Mouse (Mus musculus) ovary, postnatal 14 days (tissue): Measurements from ENCODE around the gene S100a16.

ENCODE experiments used
- DNase-seq: peaks from one replicate; pipeline ENCODE4 v3.0.0; 2022; ENCODE audit warnings: low spot score

S100a16 gene

DNA sequence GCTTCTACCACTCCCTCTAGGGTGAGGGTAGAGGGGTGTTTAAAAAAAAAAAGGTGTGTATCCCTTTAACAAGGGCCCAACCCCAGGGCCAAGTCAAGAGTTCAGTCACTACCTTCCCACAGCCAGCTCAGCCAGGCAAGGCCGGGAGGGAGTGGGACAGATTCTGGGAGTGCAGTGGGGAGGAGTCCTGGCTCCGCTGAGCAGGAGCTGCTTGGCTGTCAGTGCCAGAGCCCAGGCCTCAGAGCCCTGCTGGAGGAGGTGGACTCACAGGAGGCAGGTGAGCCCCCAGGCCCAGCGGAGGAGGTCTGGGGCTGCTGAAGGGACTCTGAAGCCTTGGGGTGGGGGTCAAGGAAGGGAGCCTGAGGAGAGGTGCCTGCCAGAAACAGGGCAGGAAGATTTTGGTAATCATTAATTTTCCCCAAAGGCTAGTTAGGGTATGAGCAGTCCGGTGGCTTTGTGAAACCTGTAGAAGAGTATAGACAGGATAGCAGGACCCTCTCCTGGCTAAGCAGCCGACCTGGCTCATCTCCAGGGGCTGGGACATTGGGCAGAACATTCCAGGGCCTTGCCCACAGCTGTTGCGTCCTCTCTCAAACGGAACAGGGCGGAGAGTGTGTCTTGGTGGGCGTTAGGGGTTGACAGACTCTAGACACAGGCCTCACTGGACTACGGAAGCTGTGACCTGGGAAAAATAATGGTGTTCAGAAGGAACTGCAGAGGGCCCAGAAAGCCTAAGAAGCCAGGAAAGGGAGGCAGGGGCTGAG, at the start of gene S100a16:
S100a16 (plus strand) TSS at position 114 of the 764 bp plus-strand sequence.
- DNase-seq: peak; percentile 65

DNA sequence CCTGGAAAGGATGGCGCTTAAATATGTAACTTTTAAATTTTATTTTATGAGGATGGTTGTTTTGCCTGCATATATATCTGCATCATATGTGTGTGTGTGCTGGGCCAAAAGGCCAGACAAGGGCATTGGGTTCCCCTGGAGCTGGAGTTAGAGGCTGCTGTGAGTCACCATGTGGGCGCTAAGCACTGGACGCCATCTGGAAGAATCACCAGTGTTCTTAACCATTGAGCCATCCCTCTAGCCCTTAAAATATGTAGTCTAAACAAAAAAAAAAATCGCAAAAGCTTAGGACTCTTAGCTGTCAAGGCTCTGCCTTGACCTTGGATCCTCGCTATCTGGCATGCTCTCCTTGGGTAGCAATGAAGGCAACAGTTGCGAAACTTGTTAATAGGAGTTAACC, 48.5 kb upstream of the S100a16 start:
- no peak for DNase-seq

DNA sequence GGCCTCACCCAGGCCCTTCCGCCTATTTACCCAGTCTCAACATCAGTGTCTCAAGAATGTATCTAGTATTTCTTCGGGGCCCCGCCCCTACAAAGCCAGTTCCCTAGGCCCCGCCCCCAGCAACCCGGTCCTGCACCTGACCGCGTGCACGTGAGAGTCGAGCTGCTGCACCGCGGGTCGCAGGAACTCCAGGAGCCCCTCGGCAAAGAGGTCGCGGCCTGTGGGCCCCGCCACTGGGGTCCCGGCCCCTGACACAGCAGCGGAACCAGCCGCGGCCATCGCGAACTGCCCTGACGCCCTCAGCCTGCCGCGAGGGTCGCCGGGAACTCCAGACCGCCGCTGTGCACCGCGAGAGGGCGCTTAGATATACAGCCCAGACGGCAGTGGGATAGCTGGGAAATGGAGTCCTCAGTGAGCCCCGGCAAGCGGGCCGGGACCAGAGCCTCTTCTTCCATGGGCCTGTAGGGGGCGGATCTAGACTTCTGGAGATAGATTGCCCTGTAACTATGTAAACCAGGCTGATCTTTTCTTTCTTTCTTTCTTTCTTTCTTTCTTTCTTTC, 46.3 kb upstream of the S100a16 start, which contains the start of gene Snapin:
Snapin (minus strand) TSS at position 338 of the 561 bp plus-strand sequence.
- DNase-seq: peak; percentile 91

DNA sequence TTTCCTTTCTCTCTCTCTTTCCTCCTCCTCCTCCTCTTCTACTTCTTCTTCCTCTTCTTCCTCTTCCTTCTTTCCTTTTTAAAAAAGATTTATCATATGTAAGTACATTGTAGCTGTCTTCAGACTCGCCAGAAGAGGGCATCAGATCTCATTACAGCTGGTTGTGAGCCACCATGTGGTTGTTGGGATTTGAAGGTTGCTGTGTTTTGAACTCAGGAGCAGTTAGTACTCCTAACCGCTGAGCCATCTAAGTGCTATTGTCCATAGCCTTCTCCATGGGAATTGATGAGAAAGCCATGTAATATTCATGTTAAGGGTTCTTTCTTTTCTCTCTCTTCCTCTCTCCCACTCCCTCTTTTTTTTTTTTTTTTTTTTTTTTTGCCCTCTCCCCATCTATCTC, 45.7 kb upstream of the S100a16 start:
- no peak for DNase-seq

DNA sequence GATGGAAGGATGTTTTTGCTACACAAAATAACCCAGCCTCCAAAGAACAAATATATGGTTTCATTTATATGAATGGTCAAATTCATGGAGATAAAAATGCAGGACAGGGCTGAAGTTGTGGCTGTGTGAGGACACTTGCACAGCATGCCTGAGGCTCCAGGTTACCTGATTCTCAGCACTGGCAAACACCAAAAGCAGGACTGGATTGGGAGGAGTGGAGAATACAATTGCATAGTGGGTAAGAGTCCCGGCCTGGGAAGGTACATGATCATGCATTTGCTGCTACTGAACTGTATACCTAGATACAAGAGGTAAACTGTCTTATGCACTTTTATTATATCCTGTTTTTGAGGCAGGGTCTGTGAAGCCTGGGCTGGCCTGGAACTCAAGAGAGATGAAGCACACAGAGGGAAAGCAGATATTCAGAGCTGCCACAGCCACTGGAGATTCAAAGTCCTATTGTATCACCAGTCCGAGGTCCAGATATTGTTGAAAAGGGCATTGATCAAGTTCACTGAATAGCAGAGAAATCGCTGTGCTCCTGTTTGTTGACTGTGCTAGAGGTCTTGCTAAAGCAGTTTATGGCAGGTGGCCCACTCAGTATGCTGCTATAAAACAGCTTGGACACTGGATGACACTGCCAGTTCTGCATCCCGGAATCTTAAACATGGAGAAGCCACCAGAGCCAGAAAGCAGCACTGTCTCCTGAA, 43.1 kb upstream of the S100a16 start:
- DNase-seq: no peak

DNA sequence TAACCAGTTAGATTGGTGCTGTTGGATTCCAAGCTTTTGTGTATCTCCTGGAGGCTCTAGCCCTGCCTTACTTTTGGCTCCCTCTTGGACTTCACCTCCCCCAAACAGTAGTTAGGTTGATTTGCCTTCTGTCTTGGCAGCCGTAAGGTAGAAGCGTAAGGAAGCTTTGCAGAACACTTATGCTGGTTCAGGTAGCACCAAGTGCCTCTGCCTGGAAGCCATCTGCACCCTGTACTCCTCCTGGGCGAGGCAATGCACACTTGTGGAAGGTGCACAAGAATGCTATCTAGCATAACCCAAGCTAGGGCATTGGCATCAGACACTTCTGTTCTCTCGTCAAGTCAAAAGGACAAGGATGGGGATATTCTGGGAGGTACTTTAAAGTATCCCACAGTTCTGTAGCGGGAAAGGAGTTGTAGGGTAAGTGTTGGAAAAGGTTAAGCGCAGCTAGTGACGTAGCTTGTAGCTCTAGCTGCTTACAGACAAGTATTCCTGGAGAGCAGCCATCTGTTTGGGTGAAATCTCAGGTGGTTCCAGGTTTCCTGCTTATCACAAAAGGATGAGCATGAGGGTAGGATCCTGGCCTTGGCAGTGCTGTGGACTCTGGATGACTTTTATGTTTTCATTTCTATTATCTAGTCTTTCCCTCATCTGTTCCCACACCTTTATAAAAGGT, 41.1 kb upstream of the S100a16 start:
- no peak for DNase-seq

DNA sequence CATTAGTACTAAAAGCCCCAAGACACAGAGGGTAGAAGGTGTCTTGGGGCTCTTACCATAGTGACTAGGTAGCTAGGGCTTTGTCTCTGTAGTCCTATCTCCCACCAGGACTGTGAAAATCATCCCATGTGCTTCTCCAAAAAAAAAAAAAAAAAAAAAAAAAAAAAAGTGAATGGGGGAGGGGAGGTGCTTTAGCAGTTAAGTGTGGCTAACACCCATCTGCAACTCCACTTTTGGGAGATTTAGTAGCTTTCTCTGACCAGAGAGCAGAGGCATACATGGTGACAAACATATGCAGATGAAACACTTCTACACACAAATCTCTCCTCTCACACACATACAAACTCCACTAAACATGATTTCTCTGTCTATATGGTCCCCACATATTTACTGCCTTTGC, 39.5 kb upstream of the S100a16 start:
- no peak for DNase-seq

DNA sequence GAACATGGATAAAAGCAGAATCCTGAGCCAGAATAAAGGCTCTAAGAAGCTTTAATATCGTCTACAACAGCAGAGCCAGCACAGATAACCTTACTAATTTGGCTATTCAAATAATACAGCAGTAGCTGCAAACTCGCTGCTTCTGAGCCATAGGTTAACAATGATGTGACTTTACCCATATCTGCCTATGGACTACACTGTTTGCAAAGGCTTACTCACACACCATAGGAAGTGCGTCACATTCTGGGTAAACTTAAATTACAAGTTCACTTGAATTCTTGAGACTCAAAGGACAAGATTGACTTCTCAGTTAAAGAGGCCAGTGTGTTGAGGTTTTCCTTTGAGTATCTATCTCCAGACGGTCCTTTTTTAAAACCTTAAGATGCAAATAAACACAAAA, 33.6 kb upstream of the S100a16 start:
- DNase-seq: no peak

DNA sequence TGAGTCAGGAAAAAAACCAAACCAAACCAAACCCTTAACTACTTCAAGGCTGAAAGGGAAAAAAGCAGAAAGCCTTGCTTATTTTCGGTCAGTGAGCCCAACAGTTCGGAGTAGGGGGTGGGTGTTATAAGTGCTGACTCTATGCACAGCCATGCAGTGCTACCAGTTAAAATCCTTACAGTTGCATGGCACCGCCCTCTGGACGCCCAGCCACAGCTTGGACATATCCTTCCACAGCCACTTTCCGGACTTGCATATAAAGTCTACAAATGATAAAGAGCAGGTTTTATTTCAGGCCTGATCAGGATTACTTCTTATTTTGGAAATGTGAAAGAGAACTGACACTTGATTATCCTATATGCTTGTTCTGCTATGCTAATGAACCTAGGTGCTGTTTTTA, 31.8 kb upstream of the S100a16 start:
- no peak for DNase-seq

DNA sequence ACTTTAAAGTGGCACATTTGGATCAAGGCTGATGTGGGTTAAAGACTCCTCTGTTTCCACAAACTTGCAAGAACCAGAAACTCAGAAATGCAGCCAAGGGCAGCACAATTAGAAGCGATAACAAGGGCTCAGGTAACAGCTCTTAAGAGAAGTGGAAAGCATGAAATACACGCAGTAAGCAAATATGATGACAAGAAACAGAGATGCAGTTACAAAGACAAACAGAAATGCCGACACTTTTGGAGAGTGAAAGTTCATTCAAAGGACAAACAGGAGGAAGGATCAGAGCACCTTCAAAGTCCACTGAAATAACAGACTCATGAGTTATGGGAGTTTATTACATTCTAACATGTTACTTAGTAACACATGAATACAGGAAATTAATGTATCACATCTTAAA, 30.7 kb upstream of the S100a16 start:
- no peak for DNase-seq

DNA sequence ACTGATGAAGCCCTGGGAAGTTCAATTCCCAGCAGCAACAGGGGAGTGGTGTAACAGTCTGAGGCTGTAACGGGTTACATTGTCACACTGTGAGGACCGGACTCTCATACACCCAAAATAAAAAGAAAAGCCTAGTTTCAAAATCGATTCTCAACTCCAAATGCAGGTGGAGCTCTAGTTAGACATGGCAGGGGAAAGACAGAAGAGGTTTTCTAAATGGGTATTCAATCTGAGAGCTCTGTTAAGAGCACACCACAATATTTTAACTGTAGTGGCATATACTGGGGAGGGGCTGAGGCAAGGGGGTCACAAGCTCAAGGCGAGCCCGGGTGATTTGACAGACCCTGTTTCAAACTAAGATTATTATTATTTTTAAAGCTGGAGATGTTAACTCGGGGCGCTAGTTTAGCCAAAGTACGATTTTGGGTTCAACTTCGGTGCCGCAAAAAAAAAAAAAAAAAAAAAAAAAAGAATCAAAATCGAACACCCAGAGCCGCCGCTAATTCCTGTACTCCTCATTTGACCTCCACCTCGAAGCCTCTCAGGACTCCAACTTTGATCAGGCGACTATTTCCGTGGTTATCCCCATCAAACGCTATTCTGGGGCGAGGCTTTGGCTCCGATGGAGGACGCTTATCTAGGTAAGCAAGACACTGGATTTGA, 28.6 kb upstream of the S100a16 start:
- DNase-seq: no peak

DNA sequence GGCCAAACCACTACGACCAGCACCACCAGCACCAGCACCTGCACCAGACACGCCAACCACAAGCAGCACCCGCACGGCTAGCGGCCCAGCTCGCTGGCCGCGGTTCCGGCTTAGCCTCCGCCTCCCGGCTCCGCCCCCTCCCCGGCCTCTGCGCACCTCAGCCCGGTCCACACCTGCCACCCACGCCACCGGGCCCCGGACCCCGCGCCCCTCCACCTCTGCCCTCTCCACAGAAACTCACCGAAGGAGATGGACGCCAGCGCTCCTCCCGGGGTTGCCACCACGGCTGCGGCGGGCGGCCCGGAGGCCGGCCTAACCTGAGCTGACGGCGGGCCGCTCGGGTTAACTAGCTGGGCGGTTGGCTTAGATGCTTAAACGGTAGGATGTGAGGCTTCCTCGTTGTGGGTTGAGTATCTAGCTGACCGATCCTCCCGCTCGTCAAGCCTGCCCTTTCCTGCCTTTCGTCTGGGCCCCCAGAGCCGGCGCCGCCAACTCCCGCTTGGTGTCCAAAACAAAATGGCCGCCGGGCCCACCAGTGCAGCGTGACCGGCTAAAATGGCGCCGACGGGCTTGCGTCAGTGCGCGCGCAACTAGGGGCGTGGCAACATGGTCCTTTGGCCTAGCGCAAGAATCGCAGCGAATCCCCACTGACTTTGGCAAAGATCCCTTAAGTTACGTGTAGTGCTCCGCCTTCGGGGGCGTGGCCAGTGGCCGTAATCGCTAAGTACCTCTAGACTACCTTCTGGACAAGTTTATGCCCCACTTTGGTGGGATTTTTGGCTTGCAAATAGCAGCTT, 27.9 kb upstream of the S100a16 start, which contains the start of gene Chtop:
Chtop (minus strand) TSS at position 549 of the 797 bp plus-strand sequence.
- peak; percentile 99 for DNase-seq

DNA sequence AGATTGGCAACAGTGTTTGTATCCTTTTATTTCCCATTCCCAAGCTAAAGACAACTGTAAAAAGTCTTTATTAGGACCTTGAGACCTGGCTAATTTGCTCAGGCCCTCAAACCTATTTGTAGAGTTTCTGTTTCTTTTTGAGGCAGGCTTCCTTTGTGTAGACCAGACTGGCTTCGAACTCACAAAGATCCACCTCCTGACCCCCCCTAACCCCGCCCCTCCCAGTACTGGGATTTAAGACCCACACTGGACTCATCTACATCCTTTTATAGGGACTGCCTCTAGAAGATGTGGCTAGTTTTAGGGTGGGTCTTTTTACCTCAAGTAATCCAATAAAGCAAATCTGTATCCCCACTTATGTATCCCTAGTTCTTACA, 27.3 kb upstream of the S100a16 start:
- DNase-seq: no peak

DNA sequence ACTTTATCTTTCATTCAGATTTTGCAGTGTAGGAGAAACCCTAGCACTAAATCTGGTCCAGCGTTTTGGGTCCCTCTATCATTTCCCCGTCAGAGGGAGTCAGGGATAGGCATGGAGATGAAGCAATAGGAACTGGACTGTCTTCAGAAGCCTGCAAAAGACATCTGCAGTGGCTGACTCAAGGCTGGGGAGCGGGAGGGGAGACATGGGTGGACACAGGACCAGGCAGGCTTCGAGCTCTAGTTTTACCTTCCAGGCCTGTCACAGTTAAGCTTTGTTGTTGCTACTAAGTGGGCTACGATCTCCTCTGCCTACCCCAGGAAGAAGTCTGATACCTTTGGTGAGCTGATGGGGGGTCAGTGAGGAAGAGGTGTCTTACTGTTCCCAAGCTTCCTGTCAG, 24.8 kb upstream of the S100a16 start:
- DNase-seq: no peak

DNA sequence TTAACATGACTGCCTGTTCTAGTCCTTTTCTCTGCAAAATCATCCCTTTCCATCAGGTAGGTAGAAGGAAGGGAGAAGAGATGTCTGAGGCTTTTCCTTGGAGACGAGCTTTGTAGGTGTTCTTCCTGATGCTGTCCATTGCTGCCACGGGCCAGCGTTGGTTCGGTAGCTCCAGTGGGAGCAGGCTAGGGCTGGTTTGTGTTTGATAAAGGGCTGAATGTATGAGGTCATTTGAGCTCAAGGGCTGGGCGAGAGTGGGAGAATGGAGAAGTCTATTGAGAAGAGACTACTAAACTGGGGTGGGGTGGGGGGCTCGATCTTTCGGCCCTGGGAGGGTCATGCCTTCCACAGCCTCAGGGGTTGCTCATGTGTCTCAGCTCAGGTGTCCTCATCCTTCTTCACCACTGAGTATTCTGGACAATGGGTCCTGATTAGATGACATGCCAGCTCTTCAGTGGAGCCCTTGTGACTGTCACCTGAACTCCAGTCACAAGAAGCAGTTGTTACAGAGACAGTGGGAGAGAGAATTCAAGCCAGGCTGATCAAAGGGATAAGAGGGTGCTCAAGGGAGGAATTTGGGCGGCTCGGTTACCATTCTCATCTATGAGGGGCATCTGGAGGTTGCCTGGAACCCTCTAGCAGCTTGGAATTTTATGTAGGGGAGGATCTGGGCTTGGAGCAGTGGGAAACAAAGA, 24.0 kb upstream of the S100a16 start:
- DNase-seq: no peak

DNA sequence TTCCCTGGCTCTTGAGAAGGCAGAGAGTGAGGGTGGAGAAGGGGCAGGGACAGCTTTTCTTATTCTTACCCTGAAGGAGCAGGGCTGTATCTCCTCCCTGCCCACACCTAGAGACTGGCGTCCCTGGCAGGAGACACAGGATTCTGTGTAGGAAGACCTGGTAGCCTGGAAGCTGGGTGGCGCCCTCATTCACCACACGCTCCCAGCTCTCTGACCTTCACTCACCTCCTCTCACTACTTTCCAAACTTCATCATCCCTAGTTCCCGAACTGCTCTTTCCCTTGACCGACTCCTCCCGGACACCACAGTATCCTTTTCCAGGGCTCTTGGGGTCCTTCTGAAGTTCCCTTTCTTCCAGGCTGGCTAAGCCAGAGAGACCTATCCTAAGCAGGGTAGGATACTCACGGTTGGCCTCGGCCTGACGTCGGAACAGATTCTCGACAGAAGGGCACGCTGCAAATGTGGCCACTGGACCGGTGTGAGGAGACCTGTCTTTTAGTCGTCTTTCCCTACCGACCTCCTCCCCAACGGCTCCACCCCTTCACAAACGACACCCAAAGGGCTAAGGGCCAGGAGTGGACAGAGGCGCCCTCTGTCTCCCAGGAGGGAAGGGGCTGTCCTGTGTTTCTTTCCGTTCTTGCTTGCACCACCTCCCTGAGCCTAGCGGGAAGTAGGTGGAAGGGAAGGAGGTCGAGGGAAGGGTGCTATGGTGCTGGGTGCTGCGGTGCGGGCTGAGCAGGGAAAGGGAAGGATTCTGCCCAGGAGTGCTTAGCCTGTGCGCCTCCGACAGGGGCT, 23.1 kb upstream of the S100a16 start, which contains the start of the genes S100a1 and S100a13:
S100a1 (minus strand) TSS at position 597 of the 795 bp plus-strand sequence.
S100a13 (plus strand) TSS at position 640 of the 795 bp plus-strand sequence.
- peak; percentile 62 for DNase-seq

DNA sequence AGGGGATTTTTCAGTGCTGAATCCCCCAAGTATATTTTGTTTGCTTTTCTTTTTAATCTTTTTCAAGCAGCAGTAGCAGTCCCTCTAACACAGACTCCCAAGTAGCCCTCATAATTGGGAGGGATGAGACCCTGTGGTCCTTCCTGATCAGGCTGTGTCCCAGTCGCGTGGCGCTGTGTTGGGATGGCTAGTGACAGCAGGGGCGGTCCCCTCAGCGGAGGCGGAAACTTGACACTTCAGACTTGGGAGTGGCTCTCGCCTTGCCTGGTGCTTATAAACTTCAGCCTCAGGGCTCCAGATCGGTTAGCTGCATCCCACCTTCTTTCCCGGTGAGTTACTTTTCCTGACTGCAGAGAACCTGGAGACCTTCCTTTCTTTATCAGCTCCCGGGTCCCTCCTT, 22.4 kb upstream of the S100a16 start:
- peak; percentile 43 for DNase-seq

DNA sequence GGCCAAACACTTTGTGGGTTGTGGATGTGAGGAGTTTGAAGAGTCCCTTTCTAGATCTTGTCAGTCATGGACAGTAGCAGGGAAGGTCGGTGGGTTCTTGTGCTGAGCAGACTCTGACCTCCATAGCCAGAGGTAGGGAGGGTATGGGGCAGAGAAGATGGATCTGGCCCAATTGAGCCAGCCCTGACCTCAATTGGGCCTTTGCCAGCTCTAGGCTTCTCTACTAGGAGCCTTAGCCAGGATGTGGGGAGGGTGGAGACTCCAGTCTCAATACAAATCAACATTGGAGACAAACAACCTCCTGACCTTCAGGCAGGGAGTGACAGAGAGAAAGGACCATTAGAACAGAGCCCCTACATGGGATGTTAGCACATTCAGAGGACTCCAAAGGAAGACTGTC, 21.8 kb upstream of the S100a16 start:
- DNase-seq: no peak

DNA sequence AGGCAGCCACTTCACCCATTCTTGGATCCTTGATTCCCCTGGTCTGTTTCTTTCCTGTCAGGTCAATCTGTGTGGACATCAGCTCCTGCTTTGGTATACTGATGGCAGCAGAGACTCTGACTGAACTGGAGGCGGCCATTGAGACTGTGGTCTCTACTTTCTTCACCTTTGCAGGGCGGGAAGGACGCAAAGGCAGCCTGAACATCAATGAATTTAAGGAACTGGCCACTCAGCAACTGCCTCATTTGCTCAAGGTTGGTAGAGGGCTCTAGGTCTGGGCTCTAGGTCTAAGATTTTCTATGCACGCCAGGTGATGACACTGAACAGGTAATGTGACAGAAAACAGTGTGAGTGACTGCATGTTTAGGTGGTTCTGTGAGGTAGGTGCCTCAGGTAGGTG, 21.3 kb upstream of the S100a16 start:
- no peak for DNase-seq

DNA sequence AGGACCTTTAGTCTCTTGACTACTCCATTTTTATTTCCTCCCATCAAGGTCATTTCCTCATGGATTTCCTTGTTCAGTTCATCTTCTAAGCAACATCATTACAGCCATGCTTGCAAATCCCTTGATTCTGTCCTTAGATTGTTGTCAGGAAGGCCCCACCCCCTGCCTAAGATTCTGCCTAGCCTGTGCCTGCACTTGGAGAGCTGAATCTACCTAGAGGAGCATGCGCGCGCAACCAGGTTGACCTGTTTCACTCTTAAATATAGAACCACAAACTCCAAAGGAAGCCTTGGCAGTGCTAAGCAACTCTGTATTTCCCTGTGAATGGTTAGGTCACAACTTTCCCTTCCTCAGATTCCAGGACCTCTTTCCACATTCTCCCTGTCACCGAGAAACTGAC, 19.3 kb upstream of the S100a16 start:
- no peak for DNase-seq
